Mouse (Mus musculus): Measurements from ENCODE around the gene 1700017B05Rik. TPM values are rescaled to one million over a fixed set of nuclear protein-coding genes. Genes with fewer than 3 reads are reported as not detected.
A peak's percentile ranks its signal among the peaks of the same experiment; 100 is the strongest.

Gene 1700017B05Rik
- polyA plus RNA-seq, 2 experiments, result 8.1 to 13.3 TPM

- DNase-seq (ENCODE audit: low read depth in 3 of 3, low spot score in 3 of 3) (no peak), ATAC-seq (ENCODE audit: insufficient read depth) (no peak)
- Histone ChIP-seq H3K27ac (no peak overlapping the region), H3K4me3 (ENCODE audit: insufficient read depth in 1 of 2, low read depth in 2 of 2, low read length in 2 of 2) (no peak overlapping the region), H3K9me3 (ENCODE audit: control insufficient read depth, low read length) (no peaks in the 10 kb centered on the region), H3K27me3 (ENCODE audit: control insufficient read depth, insufficient read depth, low read length) (no peaks in the 10 kb centered on the region), H3K36me3 (replicated peaks; ENCODE audit: control insufficient read depth, insufficient read depth, low read depth) (peaks cover 43% of the 10 kb centered on the region), H3K9ac (replicated peaks) (no peak overlapping the region), H3K4me1 (replicated peaks; ENCODE audit: control insufficient read depth in 2 of 2, insufficient read depth in 2 of 2, low read length in 1 of 2) (peaks cover 0 to 5% of the 10 kb centered on the region in 2 experiments; a peak in 1 of 4 replicates), H3K4me2 (ENCODE audit: low read depth) (no peak overlapping the region)
- WGBS (ENCODE audit: insufficient replicate concordance), result 82% methylated on average over 2 of the region's 2 CpGs
- TF ChIP-seq EP300 (IDR thresholded peaks at IDR 0.05; ENCODE audit: low read depth) (no peak), CTCF (IDR thresholded peaks at IDR 0.05; ENCODE audit: low read depth) (no peak)
Observed at GRCm38 (mm10) chr9:57251139-57251538, 11.3 kb downstream of the 1700017B05Rik start.

GRCm38 (mm10) chr9:57250026-57250425 lies 12.4 kb downstream of the 1700017B05Rik start:
- Histone ChIP-seq H3K9ac (replicated peaks) (no peak overlapping the region), H3K36me3 (replicated peaks; ENCODE audit: control insufficient read depth, insufficient read depth, low read depth) (peaks cover 33% of the 10 kb centered on the region), H3K9me3 (ENCODE audit: control insufficient read depth, low read length) (no peaks in the 10 kb centered on the region), H3K4me3 (ENCODE audit: insufficient read depth in 1 of 2, low read depth in 2 of 2, low read length in 2 of 2) (no peak overlapping the region), H3K27ac (no peak overlapping the region), H3K27me3 (ENCODE audit: control insufficient read depth, insufficient read depth, low read length) (no peaks in the 10 kb centered on the region), H3K4me1 (replicated peaks; ENCODE audit: control insufficient read depth in 2 of 2, insufficient read depth in 2 of 2, low read length in 1 of 2) (peaks cover 0 to 5% of the 10 kb centered on the region in 2 experiments; a peak in 1 of 4 replicates), H3K4me2 (ENCODE audit: low read depth) (no peak overlapping the region)
- DNase-seq (ENCODE audit: low read depth in 3 of 3, low spot score in 3 of 3), result no peak
- TF ChIP-seq EP300 (IDR thresholded peaks at IDR 0.05; ENCODE audit: low read depth), result no peak
- TF ChIP-seq CTCF (IDR thresholded peaks at IDR 0.05; ENCODE audit: low read depth), result no peak
- 72% methylated on average over 4 of the region's 4 CpGs for WGBS (ENCODE audit: insufficient replicate concordance)
- ATAC-seq (ENCODE audit: insufficient read depth), result no peak

- DNase-seq (ENCODE audit: low read depth in 3 of 3, low spot score in 3 of 3) (no peak), ATAC-seq (ENCODE audit: insufficient read depth) (no peak; the same call in 1 of the 2 replicates)
- Histone ChIP-seq H3K4me3 (ENCODE audit: insufficient read depth in 1 of 2, low read depth in 2 of 2, low read length in 2 of 2) (no peak overlapping the region), H3K4me1 (replicated peaks; ENCODE audit: control insufficient read depth in 2 of 2, insufficient read depth in 2 of 2, low read length in 1 of 2) (peaks cover 0 to 5% of the 10 kb centered on the region in 2 experiments; a peak in 1 of 4 replicates), H3K4me2 (ENCODE audit: low read depth) (no peak overlapping the region), H3K9me3 (ENCODE audit: control insufficient read depth, low read length) (no peaks in the 10 kb centered on the region), H3K36me3 (replicated peaks; ENCODE audit: control insufficient read depth, insufficient read depth, low read depth) (peaks cover 16% of the 10 kb centered on the region), H3K27ac (no peak overlapping the region), H3K27me3 (ENCODE audit: control insufficient read depth, insufficient read depth, low read length) (no peaks in the 10 kb centered on the region), H3K9ac (replicated peaks) (no peak overlapping the region)
- WGBS (ENCODE audit: insufficient replicate concordance), result 33% methylated on average over 7 of the region's 7 CpGs
- TF ChIP-seq EP300 (IDR thresholded peaks at IDR 0.05; ENCODE audit: low read depth) (no peak), CTCF (IDR thresholded peaks at IDR 0.05; ENCODE audit: low read depth) (no peak)
Observed at GRCm38 (mm10) chr9:57248030-57248942, 14.1 kb downstream of the 1700017B05Rik start.

GRCm38 (mm10) chr9:57247201-57247671 lies 15.2 kb downstream of the 1700017B05Rik start:
- H3K9ac ChIP-seq (replicated peaks), result no peak overlapping the region
- H3K4me1 ChIP-seq (replicated peaks; ENCODE audit: control insufficient read depth in 2 of 2, insufficient read depth in 2 of 2, low read length in 1 of 2), result peaks cover 0 to 5% of the 10 kb centered on the region in 2 experiments; a peak in 1 of 4 replicates
- WGBS (ENCODE audit: insufficient replicate concordance), result 65% methylated on average over 8 of the region's 8 CpGs
- peaks cover 5% of the 10 kb centered on the region for H3K36me3 ChIP-seq (replicated peaks; ENCODE audit: control insufficient read depth, insufficient read depth, low read depth)
- TF ChIP-seq CTCF (IDR thresholded peaks at IDR 0.05; ENCODE audit: low read depth), result peak; percentile 24; the same call in 1 of the 2 replicates
- no peak for TF ChIP-seq EP300 (IDR thresholded peaks at IDR 0.05; ENCODE audit: low read depth)
- no peak overlapping the region for H3K27ac ChIP-seq
- H3K4me2 ChIP-seq (ENCODE audit: low read depth), result no peak overlapping the region
- ATAC-seq (ENCODE audit: insufficient read depth) (no peak), DNase-seq (ENCODE audit: low read depth in 3 of 3, low spot score in 3 of 3) (no peak)
- no peak overlapping the region for H3K4me3 ChIP-seq (ENCODE audit: insufficient read depth in 1 of 2, low read depth in 2 of 2, low read length in 2 of 2)
- H3K9me3 ChIP-seq (ENCODE audit: control insufficient read depth, low read length), result no peaks in the 10 kb centered on the region
- no peaks in the 10 kb centered on the region for H3K27me3 ChIP-seq (ENCODE audit: control insufficient read depth, insufficient read depth, low read length)

GRCm38 (mm10) chr9:57246482-57246881 lies 15.9 kb downstream of the 1700017B05Rik start:
- H3K4me3 ChIP-seq (ENCODE audit: insufficient read depth in 1 of 2, low read depth in 2 of 2, low read length in 2 of 2), result no peak overlapping the region
- no peak overlapping the region for H3K9ac ChIP-seq (replicated peaks)
- H3K9me3 ChIP-seq (ENCODE audit: control insufficient read depth, low read length), result no peaks in the 10 kb centered on the region
- peaks cover 0 to 5% of the 10 kb centered on the region in 2 experiments; a peak in 1 of 4 replicates for H3K4me1 ChIP-seq (replicated peaks; ENCODE audit: control insufficient read depth in 2 of 2, insufficient read depth in 2 of 2, low read length in 1 of 2)
- DNase-seq (ENCODE audit: low read depth in 3 of 3, low spot score in 3 of 3) (no peak), ATAC-seq (ENCODE audit: insufficient read depth) (no peak)
- TF ChIP-seq EP300 (IDR thresholded peaks at IDR 0.05; ENCODE audit: low read depth) (no peak), CTCF (IDR thresholded peaks at IDR 0.05; ENCODE audit: low read depth) (no peak)
- H3K27me3 ChIP-seq (ENCODE audit: control insufficient read depth, insufficient read depth, low read length), result no peaks in the 10 kb centered on the region
- H3K36me3 ChIP-seq (replicated peaks; ENCODE audit: control insufficient read depth, insufficient read depth, low read depth), result 0 out of 2 replicates have a peak, but pooled peaks cover 3% of the 10 kb centered on the region
- H3K4me2 ChIP-seq (ENCODE audit: low read depth), result no peak overlapping the region
- 73% methylated on average over 5 of the region's 5 CpGs for WGBS (ENCODE audit: insufficient replicate concordance)
- H3K27ac ChIP-seq, result no peak overlapping the region

Measured in liver, embryonic 14.5 days (tissue).